Mouse (Mus musculus) erythroblast, embryonic 14.5 days (primary cell): ENCODE measurements around the gene Msi2. TPM values are rescaled to one million over a fixed set of nuclear protein-coding genes. Genes with fewer than 3 reads are reported as not detected.

Experiments
- H3K27me3 ChIP-seq: 2 replicates; pipeline ENCODE4 v1.6.1; 2012; ENCODE audit warnings: inconsistent platforms; ENCODE audit not compliant: control insufficient read depth
- H3K36me3 ChIP-seq: 2 replicates; pipeline ENCODE4 v1.6.1; 2012; ENCODE audit warnings: mild to moderate bottlenecking, inconsistent platforms; ENCODE audit not compliant: control insufficient read depth
- H3K4me1 ChIP-seq: 2 replicates; pipeline ENCODE4 v1.6.1; 2012; ENCODE audit warnings: inconsistent platforms; ENCODE audit not compliant: control insufficient read depth
- H3K4me3 ChIP-seq: replicated peaks from 2 replicates; pipeline ENCODE3; 2012; ENCODE audit warnings: moderate library complexity, mild to moderate bottlenecking, inconsistent platforms
- H3K9me3 ChIP-seq: 2 replicates; pipeline ENCODE4 v1.6.1; 2012; ENCODE audit warnings: low read length, inconsistent platforms, mixed read lengths; ENCODE audit not compliant: control insufficient read depth
- GATA1 ChIP-seq: IDR thresholded peaks from 2 replicates; pipeline ENCODE4 v1.6.1; 2012; ENCODE audit warnings: low read length, inconsistent platforms, mixed read lengths
- TAL1 ChIP-seq: IDR thresholded peaks from 3 replicates; pipeline ENCODE4 v1.6.1; 2012; ENCODE audit warnings: low read length, inconsistent platforms, mixed read lengths
- polyA plus RNA-seq: library from polyadenylated mRNA; stranded (reverse); fragments of >175 nt; gene quantifications from 2 replicates; pipeline ENCODE4 v1.2.3, GENCODE M21; 2012

Msi2 gene
- polyA plus RNA-seq, 1 experiment = 0.45 TPM

DNA sequence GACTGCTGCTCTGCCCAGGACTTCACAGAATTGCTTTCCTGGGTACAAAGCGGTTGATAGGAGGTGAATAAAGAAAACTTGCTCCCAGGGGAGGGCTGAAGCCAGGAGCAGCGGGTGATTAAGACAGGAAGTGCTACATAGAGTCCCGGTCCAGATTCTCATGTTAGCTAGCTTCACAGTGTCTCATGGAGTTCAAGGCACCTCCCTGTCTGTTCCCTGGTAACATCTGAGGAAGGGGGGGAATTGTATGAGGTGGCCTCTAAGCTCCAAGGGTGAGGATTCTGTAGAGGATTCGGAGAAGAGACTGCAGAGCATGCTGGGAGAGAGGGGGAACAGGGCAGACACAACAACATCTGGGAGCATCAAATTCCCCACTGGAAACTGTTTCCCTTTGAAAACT is 233.2 kb downstream of the Msi2 start:
- Histone ChIP-seq H3K27me3 (no peaks in the 10 kb centered on the region), H3K9me3 (no peaks in the 10 kb centered on the region), H3K4me1 (no peaks in the 10 kb centered on the region), H3K36me3 (no peaks in the 10 kb centered on the region), H3K4me3 (no peak overlapping the region)
- TF ChIP-seq TAL1 (no peak), GATA1 (no peak)

DNA sequence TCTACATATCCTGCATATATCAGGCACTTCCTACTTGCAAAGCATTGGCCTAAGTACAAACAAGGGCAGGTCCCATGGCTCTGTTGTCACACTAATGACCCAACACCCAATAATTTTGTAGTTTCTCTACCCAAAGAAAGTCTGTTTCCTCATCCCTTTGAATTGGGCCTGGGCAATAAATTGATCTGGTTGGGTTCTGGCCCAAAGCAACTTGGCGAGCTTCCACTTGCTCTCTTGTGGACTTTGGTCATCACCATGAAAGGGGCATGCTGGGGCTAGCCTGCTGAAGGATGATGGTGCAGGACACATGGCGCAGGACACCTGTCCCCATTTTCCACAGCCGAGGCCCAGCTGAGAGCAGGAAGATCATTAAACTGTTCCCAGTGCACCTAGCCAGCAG is 234.3 kb downstream of the Msi2 start:
- peaks cover 3% of the 10 kb centered on the region; the same call in 1 of the 2 replicates for H3K36me3 ChIP-seq
- H3K9me3 ChIP-seq = no peaks in the 10 kb centered on the region
- no peaks in the 10 kb centered on the region for H3K4me1 ChIP-seq
- no peaks in the 10 kb centered on the region for H3K27me3 ChIP-seq
- no peak for TF ChIP-seq GATA1
- TF ChIP-seq TAL1 = no peak
- no peak overlapping the region for H3K4me3 ChIP-seq

DNA sequence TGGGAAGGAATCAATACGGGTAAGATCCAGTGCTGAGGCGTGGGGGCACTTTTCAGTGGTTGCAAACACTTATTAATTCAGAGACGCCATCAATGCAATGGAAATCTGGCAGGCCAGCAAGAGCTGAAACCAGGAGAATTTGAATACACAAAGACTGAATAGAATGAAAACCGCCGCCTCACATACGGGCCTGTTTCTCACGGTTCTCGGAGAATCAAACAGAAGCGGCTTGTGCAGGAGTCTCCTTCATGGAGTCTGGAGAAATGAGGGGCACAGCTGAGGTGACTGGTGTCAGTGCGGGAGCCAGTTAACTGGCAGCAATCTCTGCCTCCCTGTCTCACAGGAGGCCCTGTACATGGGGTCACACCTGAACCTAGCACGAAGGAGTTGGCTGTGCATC is 235.7 kb downstream of the Msi2 start:
- Histone ChIP-seq H3K27me3 (no peaks in the 10 kb centered on the region), H3K36me3 (peaks cover 3% of the 10 kb centered on the region; the same call in 1 of the 2 replicates), H3K9me3 (no peaks in the 10 kb centered on the region), H3K4me3 (no peak overlapping the region), H3K4me1 (no peaks in the 10 kb centered on the region)
- TF ChIP-seq TAL1 (no peak), GATA1 (no peak)

DNA sequence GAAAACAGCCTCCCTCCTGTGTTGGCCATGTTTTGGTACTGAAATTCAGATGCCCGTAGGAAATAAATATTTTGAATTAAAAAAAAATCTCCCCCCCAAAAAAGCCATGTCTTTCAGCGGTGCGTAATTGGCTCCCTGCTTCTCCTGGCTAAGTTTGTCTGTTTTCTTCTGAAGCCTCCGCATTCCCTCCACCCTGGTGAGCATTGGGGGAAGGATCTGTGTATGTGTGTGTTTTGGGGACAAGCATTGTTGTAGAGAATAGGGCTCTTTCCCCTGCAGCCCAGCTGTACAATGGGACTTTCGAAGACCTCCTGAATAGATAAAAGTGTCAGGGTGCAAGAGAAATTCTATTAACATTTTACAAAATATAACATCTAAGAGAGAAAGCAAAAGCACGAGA is 236.1 kb downstream of the Msi2 start:
- TF ChIP-seq TAL1 (no peak), GATA1 (no peak)
- Histone ChIP-seq H3K9me3 (no peaks in the 10 kb centered on the region), H3K4me1 (no peaks in the 10 kb centered on the region), H3K36me3 (peaks cover 3% of the 10 kb centered on the region; the same call in 1 of the 2 replicates), H3K4me3 (no peak overlapping the region), H3K27me3 (no peaks in the 10 kb centered on the region)

DNA sequence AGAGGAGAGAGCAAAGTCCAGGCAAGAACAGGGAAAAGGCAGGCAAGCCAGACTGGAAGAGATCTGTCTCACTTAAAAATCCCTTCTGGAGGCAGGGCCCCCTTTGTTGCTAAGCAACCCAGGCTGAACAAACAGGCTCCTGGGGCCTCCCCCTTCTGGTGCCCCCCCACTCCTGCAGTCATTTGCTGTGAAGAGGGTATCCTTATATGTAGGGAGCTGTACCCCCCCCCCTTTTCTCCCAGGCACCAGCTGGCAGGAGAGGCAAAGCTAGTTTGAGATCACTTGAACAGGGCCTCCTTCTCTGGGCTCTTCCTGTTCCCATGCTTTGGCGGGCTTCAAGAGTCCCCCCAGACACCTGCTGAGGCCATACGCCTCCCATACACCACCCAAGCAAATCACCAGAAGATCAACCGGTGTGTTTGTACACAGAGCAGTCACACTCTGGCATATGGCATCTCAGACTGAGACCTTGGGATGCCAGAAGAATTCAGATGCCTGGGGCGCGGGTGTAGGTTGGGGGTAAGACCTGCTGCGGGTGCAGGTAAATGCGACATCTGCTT is 236.6 kb downstream of the Msi2 start:
- Histone ChIP-seq H3K4me1 (no peaks in the 10 kb centered on the region), H3K4me3 (no peak overlapping the region), H3K27me3 (no peaks in the 10 kb centered on the region), H3K9me3 (no peaks in the 10 kb centered on the region), H3K36me3 (peaks cover 3% of the 10 kb centered on the region; the same call in 1 of the 2 replicates)
- TF ChIP-seq TAL1 (no peak), GATA1 (no peak)

DNA sequence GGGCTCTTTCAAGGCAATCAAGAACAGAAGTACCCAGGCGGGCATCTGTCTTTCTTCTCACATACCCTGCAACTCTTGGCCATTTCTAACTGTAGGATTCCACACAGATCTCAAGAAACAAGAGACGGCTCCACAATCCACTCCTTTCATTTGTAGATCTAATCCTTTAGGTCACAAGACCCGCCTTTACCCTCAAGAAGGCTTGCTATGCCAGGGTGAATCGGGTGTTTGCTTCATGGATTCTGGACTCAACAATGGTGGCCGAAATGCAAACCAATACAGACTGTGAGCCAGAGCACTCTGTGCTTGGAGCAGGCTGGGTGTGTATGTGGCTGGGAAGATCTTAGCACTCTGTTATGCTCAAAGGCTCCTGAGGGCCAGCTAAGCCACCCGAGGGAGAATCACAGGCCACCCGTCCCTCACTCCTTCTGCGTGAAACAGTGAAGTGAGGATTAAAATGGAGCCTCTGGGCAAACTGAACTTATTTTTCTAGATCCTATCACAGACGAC is 237.2 kb downstream of the Msi2 start:
- TF ChIP-seq GATA1 = no peak
- no peak for TF ChIP-seq TAL1
- Histone ChIP-seq H3K4me1 (no peaks in the 10 kb centered on the region), H3K27me3 (no peaks in the 10 kb centered on the region), H3K36me3 (peaks cover 3% of the 10 kb centered on the region; the same call in 1 of the 2 replicates), H3K4me3 (no peak overlapping the region), H3K9me3 (no peaks in the 10 kb centered on the region)

DNA sequence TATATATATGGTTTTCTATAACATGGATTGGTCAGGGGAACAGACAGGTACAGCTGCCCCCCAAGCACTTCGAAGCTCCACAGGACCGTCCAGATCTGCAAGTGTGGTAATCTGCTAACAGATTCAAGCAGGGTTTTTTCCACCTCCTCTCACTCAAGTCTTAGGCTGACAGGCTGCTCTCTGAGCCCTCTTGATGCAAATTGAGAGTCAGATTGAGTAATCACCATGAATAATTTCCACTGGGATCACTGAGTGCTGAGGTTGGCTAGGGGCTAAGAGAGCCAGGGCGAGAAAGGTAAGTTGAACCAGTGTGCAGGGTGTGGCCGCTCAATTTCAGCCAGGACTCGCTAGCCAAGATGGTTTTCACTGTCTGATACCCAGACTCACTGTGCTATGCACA is 238.8 kb downstream of the Msi2 start:
- Histone ChIP-seq H3K36me3 (peaks cover 3% of the 10 kb centered on the region; the same call in 1 of the 2 replicates), H3K4me3 (no peak overlapping the region), H3K4me1 (no peaks in the 10 kb centered on the region), H3K9me3 (no peaks in the 10 kb centered on the region), H3K27me3 (no peaks in the 10 kb centered on the region)
- TF ChIP-seq GATA1 (no peak), TAL1 (no peak)

DNA sequence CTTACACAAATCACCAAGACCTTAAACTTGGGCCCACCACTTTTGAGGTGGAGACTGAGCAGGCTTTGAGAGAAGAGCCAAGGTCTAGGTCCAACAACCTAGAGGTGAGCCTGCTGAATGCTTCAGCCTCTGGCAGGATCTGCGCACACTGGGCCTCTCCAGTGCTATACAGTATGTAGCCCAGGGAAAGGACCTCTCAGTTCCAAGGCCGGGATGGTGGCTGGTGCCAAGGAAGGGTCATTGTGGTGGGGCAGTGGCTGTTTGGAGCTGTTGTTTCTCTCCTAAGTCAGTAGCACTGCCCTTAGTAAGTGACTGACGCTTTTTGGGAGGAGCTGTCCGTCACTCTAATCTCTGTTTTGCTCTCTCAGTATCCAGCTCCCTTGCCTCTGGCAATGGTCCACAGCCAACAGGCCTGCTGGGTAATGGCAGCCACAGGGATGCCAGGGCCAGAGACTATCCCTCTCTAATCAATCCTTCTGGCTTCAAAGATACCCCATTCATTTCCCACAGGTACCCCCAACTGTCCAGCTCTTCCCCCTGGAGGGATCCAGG is 243.3 kb downstream of the Msi2 start:
- H3K27me3 ChIP-seq = no peaks in the 10 kb centered on the region
- no peak overlapping the region for H3K4me3 ChIP-seq
- H3K4me1 ChIP-seq = no peaks in the 10 kb centered on the region
- no peaks in the 10 kb centered on the region for H3K9me3 ChIP-seq
- TF ChIP-seq GATA1 (no peak), TAL1 (no peak)
- H3K36me3 ChIP-seq = peaks cover 3% of the 10 kb centered on the region; the same call in 1 of the 2 replicates

DNA sequence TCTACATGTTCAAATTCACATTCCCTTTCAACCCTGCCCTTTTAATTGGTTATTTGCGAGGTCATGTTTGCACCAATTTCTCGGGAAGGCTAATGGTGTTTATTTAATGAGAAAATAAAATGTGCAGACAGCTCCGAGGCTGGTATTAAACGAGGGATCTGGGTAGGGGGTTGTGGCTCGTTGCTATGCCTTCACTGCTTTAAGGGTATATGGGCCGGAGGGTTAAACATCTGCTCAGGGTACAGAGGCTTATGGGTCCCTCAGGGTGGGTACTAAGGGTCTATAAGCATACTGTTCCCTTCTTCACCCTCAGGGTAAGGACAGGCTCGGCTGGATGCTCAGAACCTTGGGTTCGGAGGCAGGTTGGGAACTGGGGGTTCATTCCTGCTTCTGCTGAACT is 245.6 kb downstream of the Msi2 start:
- H3K27me3 ChIP-seq = no peaks in the 10 kb centered on the region
- H3K4me1 ChIP-seq = no peaks in the 10 kb centered on the region
- TF ChIP-seq GATA1 = no peak
- H3K9me3 ChIP-seq = no peaks in the 10 kb centered on the region
- H3K36me3 ChIP-seq = 0 out of 2 replicates have a peak, but pooled peaks cover 2% of the 10 kb centered on the region
- H3K4me3 ChIP-seq = no peak overlapping the region
